Mouse (Mus musculus) G1E (cell line): ENCODE data around the gene Ipo13. TPM values are rescaled to one million over a fixed set of nuclear protein-coding genes. Genes with fewer than 3 reads are reported as not detected.

Experiments
- ATAC-seq: 2 replicates; pipeline ENCODE4 v1.8.0; 2016; ENCODE audit warnings: mild to moderate bottlenecking; ENCODE audit not compliant: insufficient number of reproducible peaks, poor library complexity, low FRiP score, severe bottlenecking; ENCODE audit errors: extremely low read depth
- DNase-seq: peaks from one replicate; pipeline ENCODE4 v3.0.0; 2012; ENCODE audit warnings: low spot score
- H3K27me3 ChIP-seq: 2 replicates; pipeline ENCODE4 v1.6.1; 2012; ENCODE audit warnings: mild to moderate bottlenecking, low read length, inconsistent platforms; ENCODE audit not compliant: insufficient read depth
- H3K36me3 ChIP-seq: replicated peaks from 2 replicates; pipeline ENCODE3; 2012; ENCODE audit warnings: mild to moderate bottlenecking, inconsistent platforms
- H3K4me1 ChIP-seq: 2 replicates; pipeline ENCODE4 v1.6.1; 2012; ENCODE audit warnings: low read depth, low read length, inconsistent platforms, mixed read lengths; ENCODE audit not compliant: insufficient read depth
- H3K4me3 ChIP-seq: 2 replicates; pipeline ENCODE4 v1.5.1; 2012; ENCODE audit warnings: low read depth, mild to moderate bottlenecking, inconsistent platforms, low read length, moderate library complexity, mixed read lengths
- H3K9me3 ChIP-seq: replicated peaks from 2 replicates; pipeline ENCODE4 v1.6.1; 2012; ENCODE audit warnings: inconsistent platforms
- CTCF ChIP-seq: IDR thresholded peaks from 2 replicates; pipeline ENCODE4 v1.5.1; 2012; ENCODE audit warnings: low read depth, low read length, inconsistent platforms, mixed read lengths
- GATA1 ChIP-seq: IDR thresholded peaks from 2 replicates; pipeline ENCODE4 v1.6.1; 2012; ENCODE audit warnings: borderline replicate concordance, low read length, inconsistent platforms, mixed read lengths
- GATA2 ChIP-seq: IDR thresholded peaks from 2 replicates; pipeline ENCODE4 v1.6.1; 2012; ENCODE audit warnings: low read depth, low read length, inconsistent platforms, borderline replicate concordance
- POLR2AphosphoS5 ChIP-seq: IDR thresholded peaks from 2 replicates; pipeline ENCODE4 v1.6.1; 2012; ENCODE audit warnings: low read depth, low read length, inconsistent platforms; ENCODE audit not compliant: insufficient replicate concordance
- TAL1 ChIP-seq: conservative IDR thresholded peaks from 2 replicates; pipeline ENCODE4 v1.6.1; 2012; ENCODE audit warnings: low read depth, low read length, inconsistent platforms, mixed read lengths
- polyA plus RNA-seq: library from polyadenylated mRNA; stranded (reverse); fragments of >175 nt; gene quantifications from 2 replicates; pipeline ENCODE4 v1.2.3, GENCODE M21; 2012
- total RNA-seq, 2 experiments: library from RNA; stranded (forward) in 1 of 2; stranded (reverse) in 1 of 2; fragments of 200-1000 nt in 1 of 2; fragments of >200 nt in 1 of 2; fragmentation: Nextera tagmentation in 1 of 2; gene quantifications; 2 replicates each; pipeline ENCODE4 v1.2.3; 2014 to 2017

Gene Ipo13
- total and polyA plus RNA-seq, 3 experiments: 8.9 to 25.1 (median 18.8) TPM

- ATAC-seq (no peak), DNase-seq (no peak)
- Histone ChIP-seq H3K4me1 (peaks cover 43% of the 10 kb centered on the region), H3K27me3 (0 out of 2 replicates have a peak, but pooled peaks cover 3% of the 10 kb centered on the region), H3K36me3 (peaks cover 25% of the 10 kb centered on the region), H3K9me3 (no peaks in the 10 kb centered on the region), H3K4me3 (no peak overlapping the region)
- no peak for TF ChIP-seq POLR2AphosphoS5
Observed at GRCm38 (mm10) chr4:117916386-117916785, 1.6 kb upstream of the Ipo13 start.

- Histone ChIP-seq H3K27me3 (0 out of 2 replicates have a peak, but pooled peaks cover 3% of the 10 kb centered on the region), H3K4me3 (peak overlapping the region; percentile 82), H3K36me3 (peaks cover 31% of the 10 kb centered on the region), H3K9me3 (no peaks in the 10 kb centered on the region), H3K4me1 (peaks cover 43% of the 10 kb centered on the region)
- no peak for TF ChIP-seq CTCF
- no peak for TF ChIP-seq TAL1
- no peak for TF ChIP-seq POLR2AphosphoS5
- no peak for TF ChIP-seq GATA1
- TF ChIP-seq GATA2: no peak
- DNase-seq (peak; percentile 39), ATAC-seq (no peak)
Observed at GRCm38 (mm10) chr4:117915489-117916105, 798 bp upstream of the Ipo13 start.

DNA sequence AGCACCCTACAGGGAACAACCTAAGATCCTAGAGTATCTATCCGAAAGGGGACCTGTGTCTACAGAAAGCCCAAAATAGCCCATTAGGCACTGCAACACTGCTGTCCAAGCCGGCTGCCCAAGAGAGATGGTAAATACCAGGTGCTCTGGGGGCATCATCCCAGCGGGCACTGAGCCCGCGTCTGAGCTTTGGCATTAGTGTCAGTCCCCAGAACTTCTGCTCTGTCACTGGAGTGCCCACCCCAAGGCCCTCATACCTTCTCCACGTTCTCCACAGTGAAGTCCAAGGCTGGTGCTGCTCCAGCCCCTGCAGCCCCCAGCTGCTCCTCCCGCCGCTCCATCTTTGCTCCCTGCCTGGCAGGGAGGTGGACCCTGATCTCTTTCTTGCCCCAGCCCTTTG lies 768 bp downstream of the Ipo13 start:
- TF ChIP-seq POLR2AphosphoS5: no peak
- no peak for TF ChIP-seq CTCF
- no peak for TF ChIP-seq GATA2
- TF ChIP-seq TAL1: no peak
- no peak for TF ChIP-seq GATA1
- Histone ChIP-seq H3K4me1 (peaks cover 43% of the 10 kb centered on the region), H3K36me3 (peaks cover 43% of the 10 kb centered on the region), H3K4me3 (peak overlapping the region; percentile 82), H3K9me3 (no peaks in the 10 kb centered on the region), H3K27me3 (0 out of 2 replicates have a peak, but pooled peaks cover 3% of the 10 kb centered on the region)
- DNase-seq (no peak), ATAC-seq (no peak)

DNA sequence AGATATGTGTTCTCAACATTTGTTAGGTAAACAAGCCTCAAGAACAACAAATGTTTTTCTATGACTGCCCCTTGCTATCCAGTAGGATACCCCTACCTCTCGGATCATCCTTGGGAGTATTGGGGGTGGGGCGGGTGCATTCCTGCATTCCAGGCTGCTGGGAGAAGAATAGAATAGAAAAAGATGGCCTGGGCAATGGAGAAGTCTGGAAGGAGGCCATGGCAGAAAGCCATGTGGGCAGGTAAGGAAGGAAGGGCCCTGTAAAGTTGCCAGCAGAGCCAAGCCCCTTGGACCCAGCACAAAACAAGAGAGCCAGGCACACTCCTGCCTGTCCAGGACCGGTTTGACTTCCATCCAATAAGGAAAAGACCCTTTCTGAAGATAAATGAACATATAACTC lies 1.4 kb downstream of the Ipo13 start:
- DNase-seq: no peak

DNA sequence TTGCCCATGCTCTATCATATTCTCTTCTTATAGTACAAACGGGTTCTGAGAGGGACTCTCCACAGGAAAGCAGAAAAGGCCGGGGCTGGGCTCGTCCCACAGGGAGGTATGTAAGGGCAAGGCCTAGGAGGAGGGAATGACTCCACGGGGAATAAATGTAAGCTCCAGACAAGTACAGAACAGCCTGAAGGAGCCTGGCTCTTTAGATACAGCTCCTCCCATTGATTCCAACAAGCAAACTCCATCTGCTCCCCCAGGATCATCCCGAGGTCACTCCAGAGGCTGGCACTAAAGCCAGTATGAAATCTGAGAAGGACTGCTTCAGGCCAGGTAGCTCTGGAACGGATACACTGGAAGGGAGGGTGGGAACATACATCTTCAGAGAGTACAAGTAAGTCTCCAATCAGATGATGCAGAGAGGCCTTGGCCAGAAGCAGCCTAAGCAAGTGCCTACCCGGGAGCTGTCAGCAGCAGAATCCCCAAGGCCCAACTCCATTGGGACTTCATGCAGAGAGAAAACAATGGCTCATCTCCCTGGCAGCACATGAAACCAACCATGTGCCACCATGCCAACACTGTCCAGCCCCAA lies 2.0 kb downstream of the Ipo13 start:
- no peak for ATAC-seq
- Histone ChIP-seq H3K4me1 (peaks cover 43% of the 10 kb centered on the region), H3K27me3 (no peaks in the 10 kb centered on the region), H3K9me3 (no peaks in the 10 kb centered on the region), H3K4me3 (no peak overlapping the region), H3K36me3 (peaks cover 54% of the 10 kb centered on the region)
- TF ChIP-seq CTCF: no peak
- TF ChIP-seq TAL1: no peak
- no peak for TF ChIP-seq GATA2
- TF ChIP-seq POLR2AphosphoS5: no peak
- TF ChIP-seq GATA1: no peak
- DNase-seq: no peak

More for the DNA sequence above, 1.4 kb downstream of the Ipo13 start:
- H3K4me1 ChIP-seq: peaks cover 43% of the 10 kb centered on the region
- TF ChIP-seq POLR2AphosphoS5 (no peak), TAL1 (no peak), CTCF (no peak), GATA2 (no peak), GATA1 (no peak)
- no peak for ATAC-seq
- peaks cover 48% of the 10 kb centered on the region for H3K36me3 ChIP-seq
- no peaks in the 10 kb centered on the region for H3K27me3 ChIP-seq
- no peaks in the 10 kb centered on the region for H3K9me3 ChIP-seq
- H3K4me3 ChIP-seq: no peak overlapping the region; the same call in 1 of the 2 replicates

DNA sequence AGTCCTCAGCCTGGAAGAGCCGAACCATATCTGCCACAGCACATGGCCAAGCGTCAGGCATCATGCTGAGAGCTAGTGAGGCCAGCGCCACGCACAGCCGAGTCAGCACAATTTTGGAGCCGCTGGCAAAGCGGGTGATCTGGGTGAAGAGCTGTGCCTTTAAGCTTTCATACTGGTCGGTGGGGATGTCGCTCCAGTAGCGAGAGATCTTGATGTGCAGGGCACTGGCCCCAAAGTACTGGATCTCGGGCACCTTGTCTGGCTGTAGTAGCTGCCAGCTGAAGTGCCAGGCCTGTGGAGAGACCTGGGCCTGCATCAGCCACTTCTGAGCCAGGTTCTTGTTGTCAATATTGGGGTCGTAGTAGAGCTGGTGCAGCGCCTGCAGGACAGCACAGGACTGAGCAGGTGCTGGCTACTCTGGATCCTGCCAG lies 2.7 kb downstream of the Ipo13 start:
- Histone ChIP-seq H3K27me3 (no peaks in the 10 kb centered on the region), H3K9me3 (no peaks in the 10 kb centered on the region), H3K36me3 (peaks cover 57% of the 10 kb centered on the region), H3K4me3 (no peak overlapping the region), H3K4me1 (peaks cover 38% of the 10 kb centered on the region)
- DNase-seq: no peak
- no peak for ATAC-seq
- no peak for TF ChIP-seq GATA1
- no peak for TF ChIP-seq CTCF
- TF ChIP-seq POLR2AphosphoS5: no peak
- no peak for TF ChIP-seq TAL1
- TF ChIP-seq GATA2: no peak
